In genomic region chr15:85810806-85811521, GRCm38 (mm10) we compare ENCODE assay signal across 7 mouse cellular contexts. TPM values are rescaled to one million over a fixed set of nuclear protein-coding genes. Genes with fewer than 3 reads are reported as not detected.
A peak's percentile ranks its signal among the peaks of the same experiment; 100 is the strongest.
DNase-seq lines count a peak whose midpoint lies in the region; ATAC-seq lines count a peak whose summit lies in the region.

No protein-coding gene starts in this region.

- H3K9me3 ChIP-seq in hindbrain, embryonic 12.5 days (replicated peaks) = no peaks in the 10 kb centered on the region
- no peaks in the 10 kb centered on the region; the same call in 1 of the 2 replicates for H3K9me3 ChIP-seq in lung, embryonic 16.5 days (ENCODE audit: control insufficient read depth, low read length)

- no peaks in the 10 kb centered on the region for H3K27me3 ChIP-seq in hindbrain, embryonic 12.5 days
- no peaks in the 10 kb centered on the region; the same call in 1 of the 2 replicates for H3K27me3 ChIP-seq in lung, embryonic 16.5 days (ENCODE audit: control insufficient read depth, insufficient read depth, low read depth, low read length)

- ATAC-seq in hindbrain, embryonic 12.5 days (ENCODE audit: low FRiP score) = peak; percentile 91
- ATAC-seq in lung, embryonic 16.5 days (ENCODE audit: low read depth) = peak; percentile 86

- DNase-seq in R1 (ENCODE audit: low read depth, low spot score) = peak; percentile 52
- DNase-seq in cerebellum, adult 8-10 months = peak; percentile 87
- peak; percentile 69 to 87 for DNase-seq in frontal cortex, adult 2 months (ENCODE audit: extremely low spot score in 1 of 2, low spot score in 1 of 2)
- peak; percentile 81 to 86 for DNase-seq in layer of hippocampus, postnatal 14 days (ENCODE audit: low spot score in 2 of 2)
- peak; percentile 47 for DNase-seq in ovary, postnatal 36 days (ENCODE audit: low spot score)

- H3K27ac ChIP-seq in hindbrain, embryonic 12.5 days = peak overlapping the region; percentile 87
- peak overlapping the region; percentile 89 for H3K27ac ChIP-seq in lung, embryonic 16.5 days (ENCODE audit: low read length)

- peak overlapping the region; percentile 86 for H3K4me2 ChIP-seq in hindbrain, embryonic 12.5 days (replicated peaks)
- H3K4me2 ChIP-seq in lung, embryonic 16.5 days (ENCODE audit: low read depth, low read length) = peak overlapping the region; percentile 89

- peak overlapping the region; percentile 75 for H3K9ac ChIP-seq in hindbrain, embryonic 12.5 days
- H3K9ac ChIP-seq in lung, embryonic 16.5 days (ENCODE audit: low read length) = peak overlapping the region; percentile 90

- H3K36me3 ChIP-seq in hindbrain, embryonic 12.5 days = no peaks in the 10 kb centered on the region
- H3K36me3 ChIP-seq in lung, embryonic 16.5 days (ENCODE audit: control insufficient read depth, insufficient read depth, low read length) = no peaks in the 10 kb centered on the region

- H3K4me1 ChIP-seq in hindbrain, embryonic 12.5 days = peaks cover 11% of the 10 kb centered on the region
- H3K4me1 ChIP-seq in lung, embryonic 16.5 days (replicated peaks; ENCODE audit: control insufficient read depth, insufficient read depth, low read length) = peaks cover 15% of the 10 kb centered on the region

- peak overlapping the region; percentile 70 for H3K4me3 ChIP-seq in hindbrain, embryonic 12.5 days
- peak overlapping the region; percentile 84 for H3K4me3 ChIP-seq in lung, embryonic 16.5 days (ENCODE audit: low read length)

- WGBS in hindbrain, embryonic 12.5 days = 8% methylated on average over 36 of the region's 36 CpGs
- 3% methylated on average over 36 of the region's 36 CpGs for WGBS in lung, embryonic 16.5 days

RNA-seq across cellular contexts. Expression of gene Cdpf1, which starts 0.5 kb away (rescaled TPM):
- polyA plus RNA-seq in frontal cortex, adult 2 months (2012; rRNA removed) = 23.5 and 27.1 TPM in 2 replicates
- polyA plus RNA-seq in hindbrain, embryonic 12.5 days (2016; fragmentation: Nextera tagmentation; extraction: Ambion mirVana) = 16.8 and 17.8 TPM in 2 replicates
- total RNA-seq in layer of hippocampus, postnatal 14 days (2021) = 10 to 100 TPM; 24.2 to 24.7 TPM
- 33.8 and 43.5 TPM in 2 replicates for polyA plus RNA-seq in lung, embryonic 16.5 days (2015; fragmentation: Nextera tagmentation; extraction: Ambion mirVana)

RNA-seq across cellular contexts. Expression of gene Pkdrej, which starts 10.6 kb away (rescaled TPM):
- polyA plus RNA-seq in frontal cortex, adult 2 months (2012; rRNA removed) = 0.46 and 0.54 TPM in 2 replicates
- 0.12 TPM in 1 of 2 replicates, not detected in the other for polyA plus RNA-seq in hindbrain, embryonic 12.5 days (2016; fragmentation: Nextera tagmentation; extraction: Ambion mirVana)
- under 1 TPM; 0.35 to 0.52 TPM for total RNA-seq in layer of hippocampus, postnatal 14 days (2021)
- polyA plus RNA-seq in lung, embryonic 16.5 days (2015; fragmentation: Nextera tagmentation; extraction: Ambion mirVana) = 0.10 and 0.14 TPM in 2 replicates

RNA-seq across cellular contexts. Expression of gene Ttc38, which starts 21.1 kb away (rescaled TPM):
- polyA plus RNA-seq in frontal cortex, adult 2 months (2012; rRNA removed) = 5.2 and 6.2 TPM in 2 replicates
- polyA plus RNA-seq in hindbrain, embryonic 12.5 days (2016; fragmentation: Nextera tagmentation; extraction: Ambion mirVana) = 3.9 and 6.3 TPM in 2 replicates
- total RNA-seq in layer of hippocampus, postnatal 14 days (2021) = 1 to 10 TPM; 4.7 to 7.1 TPM
- polyA plus RNA-seq in lung, embryonic 16.5 days (2015; fragmentation: Nextera tagmentation; extraction: Ambion mirVana) = 6.4 and 6.8 TPM in 2 replicates

RNA-seq across cellular contexts. Expression of gene Gtse1, which starts 48.6 kb away (rescaled TPM):
- 0.78 and 0.95 TPM in 2 replicates for polyA plus RNA-seq in frontal cortex, adult 2 months (2012; rRNA removed)
- polyA plus RNA-seq in hindbrain, embryonic 12.5 days (2016; fragmentation: Nextera tagmentation; extraction: Ambion mirVana) = 23.4 and 24.8 TPM in 2 replicates
- total RNA-seq in layer of hippocampus, postnatal 14 days (2021) = 1 to 10 TPM; 1.2 to 1.3 TPM
- 30.5 and 32.5 TPM in 2 replicates for polyA plus RNA-seq in lung, embryonic 16.5 days (2015; fragmentation: Nextera tagmentation; extraction: Ambion mirVana)

Comparison
In these comparisons a context has a peak if more than half of its experiments do, and no peak if none do; other contexts are left out.
1. Peak in every context shown above with its lines: DNase-seq, ATAC-seq, H3K4me3 ChIP-seq and H3K27ac ChIP-seq.